Comparison of ENCODE assay signal across 9 mouse cellular contexts in genomic region chr7:97745299-97745698, GRCm38 (mm10). TPM values are rescaled to one million over a fixed set of nuclear protein-coding genes. Genes with fewer than 3 reads are reported as not detected.
DNase-seq lines count a peak whose midpoint lies in the region; TF ChIP-seq lines count a peak whose summit lies in the region.
"Had no signal": no experiment of that assay in that cellular context is flagged by ENCODE, and none has a peak within 500 bp of the region (broad histone marks: within the 10 kb centered on the region; RNA-seq: fewer than 3 reads in every experiment).

No protein-coding gene starts in this region.

- no peak overlapping the region for H3K4me3 ChIP-seq in liver, adult 2 months (ENCODE audit: insufficient read depth, low read depth, low read length)
- H3K4me3 ChIP-seq: heart, embryonic 13.5 days; neural tube, embryonic 12.5 days had no signal

- no peak overlapping the region for H3K27ac ChIP-seq in liver, adult 2 months (replicated peaks; ENCODE audit: insufficient read depth, low read depth, low read length)
- H3K27ac ChIP-seq: heart, embryonic 13.5 days; neural tube, embryonic 12.5 days had no signal

- TF ChIP-seq POLR2A in liver, adult 2 months (IDR thresholded peaks at IDR 0.05; ENCODE audit: extremely low read depth, insufficient read depth, low read length) = no peak

- peak; percentile 30 to 59 for DNase-seq in left cerebral cortex, postnatal 10 days (ENCODE audit: extremely low spot score in 1 of 2, low spot score in 2 of 2)
- DNase-seq in left cerebral cortex, adult 8-10 months (ENCODE audit: low spot score in 2 of 2) = no peak
- DNase-seq in Muller cell, postnatal 12 days (ENCODE audit: inconsistent ontology term) = peak; percentile 33
- peak; percentile 67 to 81 for DNase-seq in cerebellum, adult 18-20 months
- peak; percentile 61 to 64 for DNase-seq in frontal cortex, postnatal 36 days (ENCODE audit: low spot score in 2 of 2)
- DNase-seq in liver, adult 2 months (ENCODE audit: extremely low read depth, low read depth, low spot score) = peak; percentile 63
- peak; percentile 42 for DNase-seq in retina, adult 2 months (ENCODE audit: low read depth, low spot score)

- H3K79me2 ChIP-seq in liver, adult 2 months (ENCODE audit: control insufficient read depth, insufficient read depth, low read length) = no peaks in the 10 kb centered on the region

- H3K27me3 ChIP-seq in liver, adult 2 months (ENCODE audit: control insufficient read depth, insufficient read depth, low read length) = no peaks in the 10 kb centered on the region
- H3K27me3 ChIP-seq: heart, embryonic 13.5 days; neural tube, embryonic 12.5 days had no signal

- peak; percentile 76 for TF ChIP-seq CTCF in liver, adult 2 months (IDR thresholded peaks at IDR 0.05; ENCODE audit: low read depth, low read length)

- peaks cover 4% of the 10 kb centered on the region; the same call in 1 of the 2 replicates for H3K4me1 ChIP-seq in liver, adult 2 months (ENCODE audit: control insufficient read depth, insufficient read depth, low read length)

- WGBS in liver, adult 2 months = 10% methylated on average over 3 of the region's 3 CpGs

- intact Hi-C loops in left cerebral cortex, postnatal 10 days (cut with DNase I) = loop anchor here (1.0 to 10.0 kb wide), 3 partner anchors 232 to 377 kb away; no protein-coding TSS in a partner anchor

- H3K36me3 ChIP-seq in liver, adult 2 months (ENCODE audit: control insufficient read depth, insufficient read depth, low read length) = no peaks in the 10 kb centered on the region
- H3K36me3 ChIP-seq: heart, embryonic 13.5 days; neural tube, embryonic 12.5 days had no signal

- H3K9ac ChIP-seq in liver, adult 2 months (ENCODE audit: low read depth, low read length) = no peak overlapping the region
- H3K9ac ChIP-seq: heart, embryonic 13.5 days; neural tube, embryonic 12.5 days had no signal

RNA-seq across cellular contexts. Expression of gene Aqp11, which starts 7.2 kb away (rescaled TPM):
- 10 to 100 TPM; 22.4 to 24.4 TPM for total RNA-seq in left cerebral cortex, postnatal 10 days (2021)
- total RNA-seq in left cerebral cortex, adult 8-10 months (2022) = 10 to 100 TPM; 20.7 to 24.7 (median 22.6) TPM
- total RNA-seq in liver, adult 2 months (2014; rRNA removed) = 17.1 and 22.2 TPM in 2 replicates
- polyA plus RNA-seq in liver, adult 2 months (2012; rRNA removed) = 36.8 and 40.2 TPM in 2 replicates

RNA-seq across cellular contexts. Expression of gene Pak1, which starts 43.0 kb away (rescaled TPM):
- 100 to 1,000 TPM; 196 to 202 TPM for total RNA-seq in left cerebral cortex, postnatal 10 days (2021)
- total RNA-seq in left cerebral cortex, adult 8-10 months (2022) = 100 to 1,000 TPM; 373 to 389 (median 377) TPM
- 2.8 and 3.0 TPM in 2 replicates for total RNA-seq in liver, adult 2 months (2014; rRNA removed)
- 0.73 and 1.2 TPM in 2 replicates for polyA plus RNA-seq in liver, adult 2 months (2012; rRNA removed)

RNA-seq across cellular contexts. Expression of gene Clns1a, which starts 48.9 kb away (rescaled TPM):
- 10 to 100 TPM; 72.0 to 78.5 TPM for total RNA-seq in left cerebral cortex, postnatal 10 days (2021)
- 10 to 100 TPM; 74.0 to 85.4 (median 80.9) TPM for total RNA-seq in left cerebral cortex, adult 8-10 months (2022)
- 26.0 and 29.1 TPM in 2 replicates for total RNA-seq in liver, adult 2 months (2014; rRNA removed)
- 17.1 and 21.6 TPM in 2 replicates for polyA plus RNA-seq in liver, adult 2 months (2012; rRNA removed)

Comparison
In these comparisons a context has a peak if more than half of its experiments do, and no peak if none do; other contexts are left out.
1. DNase-seq: peak in left cerebral cortex, postnatal 10 days (2 of 2), Muller cell, postnatal 12 days (single experiment), cerebellum, adult 18-20 months (2 of 2), frontal cortex, postnatal 36 days (2 of 2), liver, adult 2 months (single experiment) and retina, adult 2 months (single experiment); none in left cerebral cortex, adult 8-10 months (0 of 2).
2. RNA of gene Pak1, which starts 43.0 kb away (total RNA-seq): 373 to 389 TPM in left cerebral cortex, adult 8-10 months and 196 to 202 TPM in left cerebral cortex, postnatal 10 days; 2.8 to 3.0 TPM in liver, adult 2 months; every median in the first group is over 10 times any median in the second.